Mouse (Mus musculus) kidney, postnatal 10 days (tissue): ENCODE measurements around the gene Gm42906.

ENCODE experiments used
- DNase-seq: peaks from one replicate; pipeline ENCODE4 v3.0.0; 2021; ENCODE audit warnings: mixed read lengths

The Gm42906 gene

DNA sequence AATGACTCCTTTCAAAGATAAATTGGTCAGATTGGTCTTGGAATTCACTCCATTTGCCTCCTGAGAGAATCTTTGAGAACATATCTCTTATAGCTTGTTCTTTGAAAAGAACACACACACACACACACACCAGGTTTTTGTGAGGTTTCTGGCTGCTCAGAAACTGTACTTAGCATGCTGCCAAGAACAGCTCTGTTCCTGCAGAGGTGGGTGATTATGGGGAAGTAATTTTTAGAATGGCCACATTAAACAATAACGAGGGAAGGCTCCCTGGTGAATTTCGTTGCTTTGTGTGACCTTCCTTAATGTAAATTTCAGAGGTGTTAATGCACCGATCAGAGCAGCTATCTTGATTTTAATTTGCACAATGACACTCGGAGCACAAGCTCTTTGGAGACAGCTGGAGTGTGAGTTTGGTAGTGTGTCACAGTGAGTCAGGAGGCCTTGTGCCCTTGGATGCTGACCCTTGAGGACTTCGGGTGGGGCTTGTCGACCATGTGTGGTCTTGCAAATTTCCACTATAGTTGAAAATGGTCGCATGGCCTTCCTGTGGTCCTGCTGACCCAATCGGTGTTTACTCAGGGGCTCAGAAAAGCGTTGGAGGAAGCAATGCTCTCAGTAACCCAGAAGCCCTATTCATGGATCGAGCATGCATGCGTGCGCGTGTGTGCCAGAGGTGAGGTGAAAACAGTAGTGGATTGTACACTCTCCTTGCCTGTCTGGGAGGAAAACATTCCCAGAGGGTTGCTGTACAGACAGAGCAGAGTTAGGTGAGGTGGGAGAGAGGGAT, 407.7 kb downstream of the Gm42906 start:
- no peak for DNase-seq

DNA sequence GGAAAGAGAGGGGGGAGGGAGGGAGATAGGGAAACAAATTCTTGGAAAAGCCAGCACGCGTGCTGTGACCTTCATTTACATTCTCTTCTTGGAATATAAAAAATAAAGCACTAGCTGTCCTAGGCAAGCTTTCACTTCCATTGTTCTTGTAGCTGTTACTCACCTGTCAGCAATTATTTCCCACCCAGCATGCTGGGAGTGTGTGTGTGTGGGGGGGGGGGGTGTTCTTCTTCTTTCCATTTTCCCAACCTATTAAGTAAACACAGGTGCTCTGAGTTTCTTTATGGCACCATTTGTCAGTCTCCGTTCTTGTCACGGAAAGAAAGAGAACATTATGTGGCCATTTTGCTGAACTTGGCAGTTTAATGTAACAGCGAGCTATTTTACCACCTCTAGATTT, 409.0 kb downstream of the Gm42906 start:
- DNase-seq = no peak

DNA sequence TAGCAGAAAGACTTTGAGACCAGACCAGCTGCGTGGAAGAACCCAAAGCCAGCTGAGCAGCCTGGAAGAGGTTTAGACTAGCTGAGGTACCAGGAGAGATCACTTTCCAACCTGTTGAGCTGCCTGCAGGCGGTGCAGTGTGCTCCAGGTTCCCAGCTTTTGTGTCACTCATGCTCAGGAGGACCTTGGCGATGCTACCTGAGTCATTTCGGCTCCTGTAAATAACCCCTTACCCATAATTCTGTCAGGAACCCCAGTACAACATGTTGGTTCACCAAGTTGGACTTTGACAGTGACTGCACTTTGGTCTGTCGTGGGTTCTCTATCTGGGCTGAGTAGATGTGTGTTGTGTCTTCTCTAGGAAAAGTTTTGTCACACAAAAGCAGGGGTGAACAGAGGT, 409.5 kb downstream of the Gm42906 start:
- DNase-seq = no peak
